Mouse (Mus musculus): Measurements from ENCODE around the gene Gpr183.

Gene Gpr183

DNA sequence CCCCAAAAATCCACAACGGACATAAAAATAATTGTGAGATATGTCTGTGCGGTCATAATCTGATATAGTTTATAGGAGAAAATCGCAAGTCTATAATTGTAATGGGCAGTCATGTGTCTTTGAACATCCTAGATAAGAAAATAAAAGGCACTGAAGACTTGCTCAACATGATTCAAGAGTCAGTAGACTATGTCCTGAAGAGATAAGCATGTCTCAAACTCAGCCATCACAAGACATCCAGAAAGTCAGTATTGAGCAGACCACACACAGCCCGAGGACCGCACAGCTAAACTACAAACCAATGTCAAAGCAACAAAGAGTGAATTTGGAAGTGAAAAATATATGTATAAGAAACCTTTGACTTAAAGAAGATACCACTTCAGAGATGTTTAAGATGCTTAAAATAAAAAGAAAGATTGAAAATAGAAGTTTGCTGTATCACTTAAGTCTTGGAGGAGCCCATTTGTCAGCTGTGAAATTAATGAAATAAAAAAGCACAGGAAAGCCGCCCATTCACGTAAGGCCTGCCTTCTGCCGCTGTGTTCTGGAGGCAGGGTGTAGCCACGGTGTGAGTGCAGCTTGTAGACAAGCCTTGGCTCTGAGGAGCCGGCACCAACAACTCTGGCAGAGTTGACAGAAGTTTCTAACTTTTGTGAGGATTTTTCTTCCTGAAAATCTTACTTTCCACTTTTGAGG is 7.7 kb downstream of the Gpr183 start:
- no peak for DNase-seq (ENCODE audit: low read depth, low spot score)

DNA sequence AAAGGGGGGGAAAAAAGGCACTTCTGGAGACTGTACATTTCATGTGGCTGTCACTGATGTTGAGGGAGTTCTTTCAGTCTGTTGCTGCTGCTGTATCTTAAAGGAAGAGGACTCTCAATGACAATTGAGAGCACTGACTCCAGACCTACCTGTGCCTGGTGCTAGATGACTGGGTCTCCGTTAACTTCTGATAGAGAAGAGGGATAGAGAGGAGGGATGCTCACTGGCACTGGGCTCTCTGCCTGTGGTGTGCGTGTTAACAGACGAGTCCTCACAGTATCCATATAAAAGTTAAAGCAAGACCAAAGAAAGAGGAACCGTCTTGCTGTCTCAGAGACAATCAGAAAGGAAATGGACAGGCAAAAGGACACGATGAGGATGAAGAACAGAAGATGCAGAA is 8.7 kb downstream of the Gpr183 start:
- DNase-seq (ENCODE audit: low read depth, low spot score), result no peak

DNA sequence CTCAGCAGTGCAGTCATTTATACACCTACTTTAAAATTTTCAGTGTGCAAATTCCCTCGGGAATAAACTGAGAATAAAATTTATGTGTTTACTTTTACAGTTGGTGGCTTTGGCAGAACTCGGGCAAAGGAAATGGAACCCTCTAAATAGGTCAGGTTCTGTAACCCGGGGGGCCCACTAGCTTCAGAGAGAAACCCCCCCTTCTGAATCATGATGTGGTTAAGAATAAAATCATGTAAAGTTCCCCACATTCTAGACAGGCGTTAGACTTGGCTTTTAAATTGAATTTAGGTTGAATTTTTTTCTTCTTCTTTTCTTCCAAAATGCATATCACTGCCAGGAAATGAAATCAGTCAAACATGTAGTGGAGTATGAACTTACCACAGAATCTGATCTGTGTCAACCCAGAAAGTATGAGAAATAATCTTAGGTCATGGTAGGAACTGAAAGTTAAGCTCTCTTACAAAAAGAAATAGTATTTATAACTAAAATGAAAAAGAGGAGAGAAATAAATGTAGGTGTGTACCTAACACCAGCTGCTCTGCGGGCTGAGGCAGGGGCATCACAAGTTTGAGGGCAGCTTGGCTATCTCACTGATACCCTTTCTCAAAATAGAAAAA is 9.7 kb downstream of the Gpr183 start:
- DNase-seq (ENCODE audit: low read depth, low spot score), result no peak

DNA sequence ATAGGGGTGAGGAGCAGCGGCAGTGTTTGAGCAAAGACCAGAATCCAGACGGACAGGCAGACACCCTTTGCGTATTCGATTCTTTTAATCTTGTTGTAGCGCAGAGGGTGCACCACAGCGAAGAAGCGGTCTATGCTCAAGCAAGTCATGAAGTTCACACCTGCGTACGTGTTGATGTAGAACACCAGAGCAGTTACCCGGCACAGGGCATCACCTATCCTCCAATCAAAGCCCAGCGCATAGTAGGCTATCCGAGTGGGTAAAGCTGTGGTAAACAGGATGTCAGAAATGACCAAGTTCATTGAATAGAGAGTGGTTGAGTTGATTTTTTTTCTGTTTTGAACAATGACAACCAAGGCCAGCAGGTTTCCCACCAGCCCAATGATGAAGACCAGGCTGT is 10.4 kb downstream of the Gpr183 start:
- DNase-seq (ENCODE audit: low read depth, low spot score), result no peak

DNA sequence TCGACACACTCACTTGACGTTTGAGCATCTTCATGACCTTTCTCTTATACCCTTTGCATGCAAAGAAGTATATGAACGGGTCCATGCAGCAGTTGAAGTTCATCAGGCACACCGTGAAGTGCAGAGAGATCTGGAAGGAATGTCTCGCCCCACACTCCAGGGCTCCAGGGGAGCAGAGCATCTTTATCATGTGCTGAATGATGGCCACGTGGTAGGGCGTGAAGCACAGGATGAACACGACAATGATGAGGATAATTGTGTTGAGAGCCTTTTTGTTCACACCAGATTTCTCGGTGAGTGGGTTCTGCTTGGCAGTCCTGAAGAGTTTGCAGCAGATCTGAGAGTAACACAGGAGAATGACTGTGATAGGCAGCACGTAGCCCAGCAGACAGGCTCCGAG is 10.9 kb downstream of the Gpr183 start:
- no peak for DNase-seq (ENCODE audit: low read depth, low spot score)

DNA sequence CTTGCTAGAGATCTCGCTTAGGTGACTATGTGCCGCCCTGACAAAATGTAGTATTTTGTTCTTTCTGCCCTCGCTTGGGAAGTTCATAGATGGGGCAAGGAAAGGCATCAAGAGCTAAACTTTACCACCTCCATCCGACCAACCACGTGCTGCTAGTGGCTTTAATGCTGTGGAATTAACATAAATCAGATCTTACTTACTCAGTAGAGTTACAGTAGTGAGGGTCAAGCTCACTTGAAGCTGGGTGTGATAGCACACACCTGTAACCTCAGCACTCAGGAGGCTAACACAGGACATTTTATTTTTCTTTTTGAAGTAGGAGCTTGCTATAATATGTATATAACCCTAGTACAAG is 13.0 kb downstream of the Gpr183 start:
- DNase-seq (ENCODE audit: low read depth, low spot score), result no peak

DNA sequence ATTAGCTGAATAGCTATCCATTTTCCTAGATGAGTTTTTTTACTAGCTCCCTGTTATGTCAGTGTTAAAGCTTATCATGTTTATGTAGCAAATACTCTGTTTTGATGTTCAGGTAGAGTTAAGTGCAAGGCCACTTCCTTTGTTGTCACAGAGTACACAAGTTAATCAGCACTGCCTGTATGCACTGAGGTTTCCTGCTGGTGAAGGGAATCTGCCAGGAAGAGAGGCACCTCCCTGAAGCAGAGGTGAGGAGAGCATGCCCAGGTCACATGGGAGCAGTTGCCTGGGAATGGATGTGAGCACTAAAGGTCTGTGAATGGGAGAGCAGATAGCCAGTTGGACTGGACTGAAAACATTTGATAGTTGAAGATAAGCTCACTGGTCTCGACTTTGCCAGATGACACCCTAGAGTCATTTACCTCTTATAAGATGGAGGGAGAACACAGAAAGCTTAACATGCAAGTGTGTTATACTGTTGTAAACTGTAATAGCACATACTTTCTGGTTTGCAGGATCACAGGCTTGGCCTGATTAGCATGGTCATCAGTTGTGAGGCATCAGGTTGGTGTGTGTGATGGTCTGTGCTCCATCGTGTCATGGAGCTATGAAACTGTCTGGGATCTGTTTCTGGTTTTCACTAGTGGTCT is 13.5 kb downstream of the Gpr183 start:
- no peak for DNase-seq (ENCODE audit: low read depth, low spot score)

DNA sequence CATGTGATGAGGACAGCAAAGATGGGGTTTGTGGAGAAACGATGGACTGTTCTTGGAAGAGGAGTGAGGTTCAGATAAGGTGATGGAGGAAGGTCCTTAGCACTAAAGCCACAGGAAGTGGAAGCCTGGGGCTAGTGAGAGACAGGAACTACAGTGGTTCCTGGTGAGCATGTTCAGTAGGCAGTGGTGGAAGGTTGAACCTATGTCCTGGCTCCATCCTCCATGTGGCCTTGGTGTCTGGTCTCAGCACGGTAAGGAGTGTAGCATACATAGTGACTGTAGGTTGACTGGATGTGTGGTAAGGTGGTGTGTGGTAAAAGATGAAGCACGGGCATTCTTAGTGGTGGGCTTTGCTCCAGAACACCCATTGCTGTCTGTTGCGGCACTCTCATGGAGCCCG is 15.1 kb downstream of the Gpr183 start:
- DNase-seq (ENCODE audit: low read depth, low spot score), result no peak

DNA sequence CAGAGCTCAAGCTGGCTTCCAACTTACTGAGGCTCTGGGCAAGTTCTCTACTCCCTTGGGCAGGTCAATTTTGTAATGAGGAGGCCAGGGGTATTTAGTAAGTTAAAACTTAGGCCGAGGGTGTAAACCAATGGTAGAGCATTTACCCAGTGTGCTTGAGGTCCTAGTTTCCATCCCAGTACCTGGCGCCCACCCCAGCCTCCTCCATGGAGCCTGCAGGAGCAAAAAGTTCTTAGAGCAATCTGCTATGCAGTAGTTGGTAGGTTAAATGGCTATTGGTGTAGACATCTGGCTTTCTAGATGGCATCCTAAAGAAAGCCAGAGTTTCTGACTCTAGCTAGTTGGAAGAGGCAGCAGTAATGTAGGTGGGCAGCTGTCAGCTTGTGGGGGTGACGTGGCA is 15.6 kb downstream of the Gpr183 start:
- no peak for DNase-seq (ENCODE audit: low read depth, low spot score)

DNA sequence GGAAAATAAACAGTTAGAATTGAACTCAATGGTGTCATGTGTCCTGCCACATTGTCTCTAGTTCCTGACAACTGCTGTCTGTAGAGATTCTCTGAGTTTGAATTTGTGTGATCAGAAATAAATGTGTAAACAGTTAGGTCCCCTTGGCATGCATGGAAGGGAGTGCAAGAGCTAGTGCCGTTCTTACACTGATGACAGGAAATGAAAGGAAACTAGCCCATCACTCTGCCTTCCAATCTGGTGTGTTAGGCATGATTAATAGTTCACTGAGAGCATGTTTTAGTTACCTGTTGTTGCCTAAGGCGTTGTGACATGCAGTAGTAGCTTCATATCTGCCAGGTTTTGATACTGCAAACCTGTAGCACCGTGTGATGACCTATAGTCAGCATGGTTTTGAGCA is 17.0 kb downstream of the Gpr183 start:
- no peak for DNase-seq (ENCODE audit: low read depth, low spot score)

DNA sequence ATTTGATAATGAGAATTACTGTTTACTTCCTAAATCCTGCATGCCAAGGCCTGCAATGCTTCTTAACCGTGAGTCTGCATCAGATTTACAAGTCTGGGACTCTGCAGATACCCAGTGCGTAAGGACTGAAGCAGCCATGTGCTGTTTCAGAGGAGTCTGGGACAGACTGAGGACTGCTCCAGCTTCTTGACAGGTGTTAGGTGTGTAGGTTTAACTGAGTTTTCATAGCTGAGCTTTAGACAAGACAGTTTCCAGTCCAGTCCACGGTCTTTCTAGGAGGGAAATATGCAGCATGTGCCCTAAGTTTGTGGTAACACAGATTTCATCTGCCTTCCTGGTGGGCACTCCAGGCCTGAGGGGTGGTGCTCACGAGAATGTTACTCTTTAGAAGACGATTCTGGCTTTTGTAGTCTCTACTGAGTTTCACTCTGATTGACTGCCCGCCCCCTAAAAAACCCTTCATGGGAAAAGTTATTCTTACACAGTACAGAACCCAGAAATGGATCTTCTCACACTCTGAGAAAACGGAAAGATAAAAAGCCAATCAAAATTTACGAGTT is 17.7 kb downstream of the Gpr183 start:
- DNase-seq (ENCODE audit: low read depth, low spot score), result no peak

DNA sequence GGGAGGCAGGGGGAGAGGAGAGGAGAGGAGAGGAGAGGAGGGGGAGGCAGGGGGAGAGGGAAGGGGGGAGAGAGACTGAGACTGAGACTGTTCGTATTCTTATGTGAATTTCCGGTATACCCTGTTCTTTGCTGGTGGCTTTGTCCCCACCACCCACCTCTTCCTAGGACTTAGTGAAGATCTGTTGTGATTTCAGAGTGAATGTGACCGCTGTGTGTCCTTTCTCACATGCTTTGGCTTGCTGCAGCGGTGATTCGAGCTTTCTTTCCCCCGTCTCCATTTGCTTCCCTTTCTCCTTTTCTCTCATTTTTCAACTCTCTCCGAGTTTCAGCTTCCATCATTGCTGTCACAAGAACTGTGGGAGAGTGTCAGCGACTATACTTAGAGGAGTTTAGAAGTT is 18.3 kb downstream of the Gpr183 start:
- no peak for DNase-seq (ENCODE audit: low read depth, low spot score)

DNA sequence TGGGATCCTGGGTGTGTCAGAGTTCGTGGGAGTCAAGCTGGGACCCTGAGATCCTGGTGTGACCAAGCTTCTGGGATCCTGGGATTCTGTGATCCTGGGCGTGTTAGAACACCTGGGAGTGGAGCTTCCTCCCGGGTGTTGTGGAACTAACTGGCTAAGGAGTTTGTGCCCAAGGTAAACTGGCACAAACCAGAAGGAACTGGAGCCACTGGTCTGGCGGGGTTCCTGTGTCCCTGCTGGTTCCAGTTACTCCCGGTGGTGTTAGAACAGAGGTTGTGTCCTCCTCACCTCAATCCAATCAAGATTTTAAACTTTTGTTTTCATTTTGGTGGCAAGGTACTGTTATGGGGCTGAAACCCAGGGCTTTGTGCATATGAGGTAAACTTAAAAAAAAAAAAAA is 18.9 kb downstream of the Gpr183 start:
- DNase-seq (ENCODE audit: low read depth, low spot score), result no peak

DNA sequence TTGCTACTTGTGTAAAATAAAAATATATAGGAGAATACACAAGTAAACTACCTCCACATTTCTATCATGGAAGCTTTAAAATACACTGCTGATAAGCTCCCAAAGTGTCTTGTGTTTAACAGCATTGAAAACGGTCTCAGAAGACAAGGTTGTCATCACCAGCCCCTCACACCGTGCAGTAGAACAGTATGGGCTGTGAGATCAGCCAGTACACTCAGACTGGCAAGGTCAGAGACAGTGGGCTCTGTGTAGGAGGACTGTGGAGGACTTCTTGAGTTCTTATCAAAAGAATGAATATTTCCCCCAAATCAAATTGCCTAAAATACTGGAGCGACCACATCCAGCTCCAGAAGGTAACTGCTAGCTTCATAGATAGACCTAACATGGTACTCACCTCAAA is 25.4 kb downstream of the Gpr183 start:
- no peak for DNase-seq (ENCODE audit: low read depth, low spot score)

DNA sequence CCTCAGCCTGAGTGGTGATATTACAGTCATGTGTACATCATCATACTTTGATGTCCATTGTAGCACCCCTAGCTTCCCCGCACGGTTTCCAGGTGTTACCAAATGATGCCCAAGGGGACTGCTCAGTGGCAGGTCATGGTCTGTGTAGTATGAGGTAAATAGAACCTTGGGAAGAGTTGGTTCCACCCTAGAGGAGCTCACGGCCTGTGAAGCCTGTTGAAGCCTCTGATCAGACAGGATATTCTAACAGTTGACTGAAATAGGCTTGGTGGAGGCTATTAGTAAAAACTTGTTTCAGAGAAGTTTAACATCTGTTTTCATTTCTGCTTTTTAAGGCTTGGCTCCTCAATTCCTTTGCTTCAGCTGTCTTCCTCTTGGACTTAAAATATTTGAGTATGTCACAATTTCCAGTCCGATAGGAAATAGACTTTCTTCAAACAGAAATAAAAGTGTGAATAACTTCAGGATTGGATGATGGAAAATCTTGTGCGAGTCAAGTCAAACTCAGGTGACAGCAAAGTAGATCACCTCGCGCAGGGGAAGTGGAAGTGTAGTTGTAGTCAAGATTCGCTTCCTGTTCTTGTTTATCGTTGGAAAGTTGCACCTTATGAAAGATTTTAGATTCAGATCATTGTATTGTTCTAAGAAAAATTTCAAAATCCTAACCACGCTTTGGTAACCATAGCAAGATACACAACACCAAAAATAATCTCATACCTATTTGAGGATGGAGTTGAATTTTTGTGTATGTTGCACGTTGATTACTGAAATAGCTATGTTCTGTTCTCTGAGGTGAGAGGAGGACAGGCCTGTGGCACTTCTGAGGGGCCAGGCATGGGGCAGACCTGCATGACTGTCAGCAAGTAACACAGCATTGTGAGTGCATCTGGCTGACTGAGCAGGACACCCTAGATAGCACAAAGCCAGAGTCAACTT is 26.5 kb downstream of the Gpr183 start:
- DNase-seq (ENCODE audit: low read depth, low spot score), result no peak

DNA sequence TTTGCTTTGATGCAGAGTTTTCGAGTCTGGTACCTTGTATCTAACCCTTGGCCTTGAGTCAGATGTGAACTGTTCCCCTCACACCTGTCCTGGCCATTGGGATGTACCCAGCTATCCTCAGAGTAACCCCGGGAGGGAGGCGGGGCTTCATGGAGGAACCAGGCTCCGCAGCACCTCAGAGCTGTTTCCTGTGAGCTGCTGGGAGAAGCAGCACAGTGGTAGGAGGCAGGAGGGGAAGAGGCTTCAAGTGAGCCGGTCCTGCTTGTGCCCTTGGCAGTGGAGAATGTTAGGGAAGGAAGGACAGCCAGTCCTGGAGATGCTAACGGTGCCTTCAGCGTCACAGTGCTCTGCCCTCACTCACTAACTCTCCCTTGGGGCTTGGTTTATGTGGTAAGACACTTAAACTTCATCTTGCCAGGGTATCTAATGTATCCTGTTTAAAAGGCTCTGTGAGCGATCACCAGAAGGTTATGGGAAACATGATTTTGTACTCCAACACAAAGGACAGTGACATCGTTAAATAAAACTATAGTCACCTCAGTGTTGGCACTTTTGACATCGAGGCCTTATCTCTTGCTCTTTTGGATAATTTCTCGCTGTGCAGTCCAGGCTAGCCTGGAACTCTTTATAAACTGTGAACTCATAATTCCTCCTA is 27.3 kb downstream of the Gpr183 start:
- no peak for DNase-seq (ENCODE audit: low read depth, low spot score)

DNA sequence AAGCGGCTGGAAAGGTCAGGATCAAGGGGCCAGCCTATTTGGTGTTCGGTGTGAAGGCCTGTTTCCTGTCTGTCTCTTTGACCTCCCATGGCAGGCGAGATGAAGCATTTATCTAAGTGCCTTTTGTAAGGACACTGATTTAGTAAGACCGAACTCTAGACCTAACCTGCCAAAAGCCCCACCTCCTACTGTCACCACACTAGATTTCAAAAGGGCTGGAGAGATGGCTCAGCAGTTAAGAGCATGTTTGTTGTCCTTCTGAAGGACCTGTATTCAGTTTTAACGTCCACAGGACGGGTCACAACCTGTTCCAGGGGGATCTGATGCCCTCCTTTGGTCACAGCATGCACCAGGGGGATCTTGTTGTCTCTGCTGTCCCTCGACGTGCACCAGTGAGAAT is 28.1 kb downstream of the Gpr183 start:
- DNase-seq (ENCODE audit: low read depth, low spot score), result no peak

DNA sequence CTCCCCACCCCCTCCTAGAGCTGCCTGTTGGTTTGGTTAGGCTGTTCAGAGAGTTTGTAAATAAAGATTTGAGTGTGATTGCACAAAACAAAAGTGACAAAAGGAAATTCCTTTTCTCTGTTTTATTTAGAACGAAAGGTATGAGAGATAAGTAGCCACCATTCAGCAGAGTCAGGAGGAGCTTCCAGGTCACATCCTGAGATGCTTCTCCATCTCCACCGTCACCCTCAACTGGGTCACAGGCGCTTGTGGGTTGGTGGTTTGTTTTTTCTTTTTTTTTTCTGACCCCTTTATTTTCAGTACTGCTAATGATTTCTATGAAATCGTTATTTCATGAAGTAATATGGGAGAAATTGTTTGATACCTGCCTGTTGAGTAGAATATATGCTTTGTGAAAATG is 28.6 kb downstream of the Gpr183 start:
- DNase-seq (ENCODE audit: low read depth, low spot score), result no peak

DNA sequence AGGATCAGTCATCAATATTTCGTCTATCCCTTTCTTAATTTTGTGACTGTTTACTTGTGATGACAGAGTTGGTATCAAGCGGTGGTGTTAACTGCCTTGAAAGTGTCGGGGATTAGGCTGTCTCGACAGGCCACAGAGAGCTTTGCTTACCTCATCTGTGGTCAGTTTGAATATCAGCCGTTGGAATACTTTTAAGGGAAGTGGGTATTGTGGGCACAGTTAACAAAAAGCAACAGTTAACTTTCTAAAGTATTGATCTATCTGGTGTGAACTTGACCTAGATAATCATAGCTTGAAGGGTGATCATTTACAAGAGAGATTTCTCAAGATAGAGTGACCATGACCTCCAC is 30.4 kb downstream of the Gpr183 start:
- no peak for DNase-seq (ENCODE audit: low read depth, low spot score)

DNA sequence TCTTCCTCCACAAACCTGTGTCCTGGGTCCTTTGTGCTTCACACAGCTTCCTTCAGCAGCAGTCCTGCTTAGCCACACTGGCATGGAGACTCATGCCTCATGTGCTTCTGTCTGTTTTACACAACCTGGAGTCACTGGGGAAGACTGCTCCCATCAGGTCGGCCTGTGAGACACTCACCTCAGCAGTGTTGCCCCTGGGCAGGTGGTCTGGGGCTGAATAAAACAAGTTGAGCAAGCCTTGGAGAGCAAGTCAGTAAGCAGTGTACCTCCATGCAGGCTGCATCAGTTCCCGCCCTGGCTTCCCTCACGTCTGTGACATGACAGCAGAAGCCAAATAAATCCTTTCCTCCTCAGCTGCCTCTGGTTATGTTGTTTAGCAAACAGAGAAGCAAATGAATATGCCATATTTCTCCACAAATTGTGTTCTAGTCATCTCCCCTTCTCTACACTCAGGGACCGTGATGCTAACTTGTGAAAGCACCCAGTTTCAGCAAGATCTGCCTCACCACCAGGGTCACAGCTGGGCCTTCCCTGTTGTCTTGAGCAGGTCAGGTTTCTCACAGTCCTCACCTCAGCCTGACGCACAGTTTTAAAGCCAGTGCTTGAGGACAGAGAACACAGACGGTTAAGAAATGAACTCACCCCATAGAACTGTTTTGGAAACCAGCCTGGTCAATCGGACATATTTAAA is 30.9 kb downstream of the Gpr183 start:
- no peak for DNase-seq (ENCODE audit: low read depth, low spot score)

DNA sequence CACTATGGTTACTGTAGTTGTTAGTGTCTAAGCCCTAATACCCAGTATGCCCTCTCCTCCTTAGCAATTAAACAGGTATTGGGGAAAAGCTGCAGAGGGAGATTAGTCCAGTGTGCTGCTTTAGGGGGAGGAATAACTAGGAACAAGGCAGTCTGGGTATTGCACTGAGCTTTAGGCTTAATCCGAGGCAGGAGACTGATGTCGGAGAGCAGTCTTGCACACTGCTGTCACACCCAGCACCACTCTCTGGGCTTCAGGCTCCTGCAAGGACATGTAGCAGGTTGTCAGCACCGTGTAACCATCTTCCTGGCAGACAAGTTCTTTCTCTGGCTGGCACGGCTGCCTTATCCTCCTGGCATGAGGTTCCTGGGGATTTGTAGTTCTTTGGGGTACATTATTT is 32.8 kb downstream of the Gpr183 start:
- no peak for DNase-seq (ENCODE audit: low read depth, low spot score)

Measured in mesoderm, embryonic 11.5 days (tissue).